In the genomic region with DNA sequence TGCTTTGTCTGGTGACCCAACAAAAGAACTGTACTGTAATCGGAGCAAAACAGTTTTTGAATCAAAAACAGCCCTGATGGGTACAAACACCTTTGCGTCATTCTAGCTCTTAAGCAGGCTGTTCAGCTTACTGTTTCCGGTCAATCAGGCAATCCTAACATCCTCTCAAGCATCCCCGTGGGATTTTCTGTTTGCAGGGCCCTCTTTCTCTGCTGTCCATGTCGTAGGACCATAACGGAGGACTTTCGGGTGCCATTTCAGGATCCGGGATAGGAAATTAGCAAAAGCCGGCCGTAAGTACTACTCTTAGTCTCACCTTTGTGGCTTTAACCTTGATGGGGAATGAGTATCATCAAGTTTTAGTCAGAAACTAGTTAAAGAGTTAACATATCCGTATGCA, we compare ENCODE assay signal across 10 mouse cellular contexts. TPM values are rescaled to one million over a fixed set of nuclear protein-coding genes. Genes with fewer than 3 reads are reported as not detected.
DNase-seq lines count a peak whose midpoint lies in the region; ATAC-seq lines count a peak whose summit lies in the region.
"Had no signal": no experiment of that assay in that cellular context is flagged by ENCODE, and none has a peak within 500 bp of the region (broad histone marks: within the 10 kb centered on the region; RNA-seq: fewer than 3 reads in every experiment).

No protein-coding gene starts in this region.

- 80% methylated on average over 11 of the region's 11 CpGs for WGBS in kidney, embryonic 16.5 days
- 80% methylated on average over 11 of the region's 11 CpGs for WGBS in embryonic facial prominence, embryonic 10.5 days
- 74% methylated on average over 11 of the region's 11 CpGs for WGBS in heart, embryonic 10.5 days
- WGBS in liver, embryonic 16.5 days (ENCODE audit: insufficient replicate concordance), result 76% methylated on average over 11 of the region's 11 CpGs

- peak overlapping the region; percentile 59; the same call in 1 of the 2 replicates for H3K4me3 ChIP-seq in kidney, embryonic 16.5 days (ENCODE audit: low read length)
- H3K4me3 ChIP-seq in embryonic facial prominence, embryonic 10.5 days, result peak overlapping the region; percentile 58; the same call in 1 of the 2 replicates
- peak overlapping the region; percentile 65 for H3K4me3 ChIP-seq in heart, embryonic 10.5 days
- H3K4me3 ChIP-seq in liver, embryonic 16.5 days (ENCODE audit: low read depth, low read length), result no peak overlapping the region

- H3K4me1 ChIP-seq in kidney, embryonic 16.5 days (ENCODE audit: insufficient read depth, low read length), result peaks cover 7% of the 10 kb centered on the region; the same call in 1 of the 2 replicates
- H3K4me1 ChIP-seq in embryonic facial prominence, embryonic 10.5 days, result peaks cover 7% of the 10 kb centered on the region
- no peaks in the 10 kb centered on the region; the same call in 1 of the 2 replicates for H3K4me1 ChIP-seq in heart, embryonic 10.5 days
- H3K4me1 ChIP-seq in liver, embryonic 16.5 days (ENCODE audit: control insufficient read depth, low read depth, low read length), result peaks cover 11% of the 10 kb centered on the region

- ATAC-seq in kidney, embryonic 16.5 days (ENCODE audit: low FRiP score, low TSS enrichment), result no peak
- no peak for ATAC-seq in liver, embryonic 16.5 days (ENCODE audit: low read depth)

- H3K27me3 ChIP-seq in kidney, embryonic 16.5 days (ENCODE audit: insufficient read depth, low read length), result no peaks in the 10 kb centered on the region
- no peaks in the 10 kb centered on the region for H3K27me3 ChIP-seq in embryonic facial prominence, embryonic 10.5 days (replicated peaks; ENCODE audit: low read depth, poor library complexity, severe bottlenecking)
- H3K27me3 ChIP-seq in heart, embryonic 10.5 days (ENCODE audit: insufficient read depth, poor library complexity, severe bottlenecking), result no peaks in the 10 kb centered on the region
- no peaks in the 10 kb centered on the region for H3K27me3 ChIP-seq in liver, embryonic 16.5 days (ENCODE audit: control insufficient read depth, insufficient read depth, low read depth, low read length)
- H3K27me3 ChIP-seq: megakaryocyte, embryonic 14.5 days had no signal

- no peak overlapping the region for H3K9ac ChIP-seq in kidney, embryonic 16.5 days (replicated peaks; ENCODE audit: low read length)
- no peak overlapping the region for H3K9ac ChIP-seq in liver, embryonic 16.5 days (ENCODE audit: low read depth, low read length)

- H3K27ac ChIP-seq in kidney, embryonic 16.5 days (ENCODE audit: low read length), result no peak overlapping the region
- no peak overlapping the region for H3K27ac ChIP-seq in embryonic facial prominence, embryonic 10.5 days (replicated peaks)
- peak overlapping the region; percentile 91; the same call in 1 of the 2 replicates for H3K27ac ChIP-seq in heart, embryonic 10.5 days
- no peak overlapping the region for H3K27ac ChIP-seq in liver, embryonic 16.5 days (ENCODE audit: low read length)

- DNase-seq in kidney, postnatal 25 days, result no peak
- no peak for DNase-seq in embryonic facial prominence, embryonic 10.5 days (ENCODE audit: low spot score)
- no peak for DNase-seq in heart, embryonic 10.5 days (ENCODE audit: low spot score)
- no peak for DNase-seq in left cerebral cortex, adult 8-10 months (ENCODE audit: low spot score in 2 of 2)
- DNase-seq in right cerebral cortex, adult 2 months (ENCODE audit: low spot score in 2 of 2), result no peak
- DNase-seq: right cerebral cortex, postnatal 14 days; thymus, postnatal 14 days had no signal

- no peaks in the 10 kb centered on the region for H3K9me3 ChIP-seq in kidney, embryonic 16.5 days (ENCODE audit: low read length)
- no peaks in the 10 kb centered on the region for H3K9me3 ChIP-seq in embryonic facial prominence, embryonic 10.5 days
- H3K9me3 ChIP-seq in heart, embryonic 10.5 days, result no peaks in the 10 kb centered on the region
- no peaks in the 10 kb centered on the region for H3K9me3 ChIP-seq in liver, embryonic 16.5 days (replicated peaks; ENCODE audit: control insufficient read depth, low read length)
- H3K9me3 ChIP-seq: megakaryocyte, embryonic 14.5 days had no signal

- H3K4me2 ChIP-seq in kidney, embryonic 16.5 days (replicated peaks; ENCODE audit: low read depth, low read length), result peak overlapping the region; percentile 72; the same call in 1 of the 2 replicates
- peak overlapping the region; percentile 85; the same call in 1 of the 2 replicates for H3K4me2 ChIP-seq in liver, embryonic 16.5 days (ENCODE audit: low read depth, low read length)

- no peaks in the 10 kb centered on the region for H3K36me3 ChIP-seq in kidney, embryonic 16.5 days (ENCODE audit: insufficient read depth, low read length)
- H3K36me3 ChIP-seq in embryonic facial prominence, embryonic 10.5 days (replicated peaks), result no peaks in the 10 kb centered on the region
- H3K36me3 ChIP-seq in heart, embryonic 10.5 days, result no peaks in the 10 kb centered on the region
- H3K36me3 ChIP-seq in liver, embryonic 16.5 days (ENCODE audit: control insufficient read depth, insufficient read depth), result no peaks in the 10 kb centered on the region

RNA-seq across cellular contexts. Expression of gene Zkscan3, which starts 4.8 kb away (rescaled TPM):
- polyA plus RNA-seq in kidney, embryonic 16.5 days (2015; fragmentation: Nextera tagmentation; extraction: Ambion mirVana), result 88.0 and 91.8 TPM in 2 replicates
- polyA plus RNA-seq in embryonic facial prominence, embryonic 10.5 days (2016; fragmentation: Nextera tagmentation; extraction: Ambion mirVana), result 91.5 and 91.9 TPM in 2 replicates
- polyA plus RNA-seq in heart, embryonic 10.5 days (2016; fragmentation: Nextera tagmentation; extraction: Ambion mirVana), result 69.4 and 78.6 TPM in 2 replicates
- polyA plus RNA-seq in liver, embryonic 16.5 days (2015; fragmentation: Nextera tagmentation; extraction: Ambion mirVana), result 28.9 and 30.2 TPM in 2 replicates
- total RNA-seq in left cerebral cortex, adult 8-10 months (2022), result 10 to 100 TPM; 31.7 to 41.8 (median 35.8) TPM

RNA-seq across cellular contexts. Expression of gene Pgbd1, which starts 33.5 kb away (rescaled TPM):
- 3.8 and 4.7 TPM in 2 replicates for polyA plus RNA-seq in kidney, embryonic 16.5 days (2015; fragmentation: Nextera tagmentation; extraction: Ambion mirVana)
- polyA plus RNA-seq in embryonic facial prominence, embryonic 10.5 days (2016; fragmentation: Nextera tagmentation; extraction: Ambion mirVana), result 4.2 and 4.9 TPM in 2 replicates
- 2.5 and 2.9 TPM in 2 replicates for polyA plus RNA-seq in heart, embryonic 10.5 days (2016; fragmentation: Nextera tagmentation; extraction: Ambion mirVana)
- polyA plus RNA-seq in liver, embryonic 16.5 days (2015; fragmentation: Nextera tagmentation; extraction: Ambion mirVana), result 0.82 and 0.97 TPM in 2 replicates
- total RNA-seq in left cerebral cortex, adult 8-10 months (2022), result 1 to 10 TPM; 1.4 to 1.9 (median 1.6) TPM

RNA-seq across cellular contexts. Expression of gene Zscan12, which starts 44.7 kb away (rescaled TPM):
- 12.9 and 13.9 TPM in 2 replicates for polyA plus RNA-seq in kidney, embryonic 16.5 days (2015; fragmentation: Nextera tagmentation; extraction: Ambion mirVana)
- polyA plus RNA-seq in embryonic facial prominence, embryonic 10.5 days (2016; fragmentation: Nextera tagmentation; extraction: Ambion mirVana), result 19.3 and 20.4 TPM in 2 replicates
- polyA plus RNA-seq in heart, embryonic 10.5 days (2016; fragmentation: Nextera tagmentation; extraction: Ambion mirVana), result 8.9 and 12.5 TPM in 2 replicates
- 2.7 and 2.9 TPM in 2 replicates for polyA plus RNA-seq in liver, embryonic 16.5 days (2015; fragmentation: Nextera tagmentation; extraction: Ambion mirVana)
- total RNA-seq in left cerebral cortex, adult 8-10 months (2022), result 1 to 10 TPM; 6.7 to 8.8 (median 7.8) TPM

RNA-seq across cellular contexts. Expression of gene Zscan26, which starts 46.2 kb away (rescaled TPM):
- polyA plus RNA-seq in kidney, embryonic 16.5 days (2015; fragmentation: Nextera tagmentation; extraction: Ambion mirVana), result 22.9 and 32.2 TPM in 2 replicates
- polyA plus RNA-seq in embryonic facial prominence, embryonic 10.5 days (2016; fragmentation: Nextera tagmentation; extraction: Ambion mirVana), result 29.4 and 29.9 TPM in 2 replicates
- polyA plus RNA-seq in heart, embryonic 10.5 days (2016; fragmentation: Nextera tagmentation; extraction: Ambion mirVana), result 22.7 and 27.5 TPM in 2 replicates
- 12.0 and 13.3 TPM in 2 replicates for polyA plus RNA-seq in liver, embryonic 16.5 days (2015; fragmentation: Nextera tagmentation; extraction: Ambion mirVana)
- 10 to 100 TPM; 52.1 to 59.4 (median 55.5) TPM for total RNA-seq in left cerebral cortex, adult 8-10 months (2022)
